Mouse (Mus musculus): ENCODE data around the gene Tpx2.

GRCm38 (mm10) chr2:152909848-152910247, 62.1 kb downstream of the Tpx2 start:
- TF ChIP-seq MAFK (IDR thresholded peaks at IDR 0.05; ENCODE audit: insufficient read depth, low read depth, low read length): no peak
- no peak for TF ChIP-seq HCFC1 (IDR thresholded peaks at IDR 0.05; ENCODE audit: borderline replicate concordance, insufficient read depth, low read length)
